Mouse (Mus musculus) olfactory bulb, adult 2 months (tissue): ENCODE results near the gene H2-DMb1. TPM values are rescaled to one million over a fixed set of nuclear protein-coding genes. Genes with fewer than 3 reads are reported as not detected.

Experiments
- H3K27ac ChIP-seq: fragments of 200-500 bp; 2 replicates; pipeline ENCODE4 v1.5.1; 2012; ENCODE audit warnings: low read depth, low read length; ENCODE audit not compliant: insufficient read depth
- H3K4me1 ChIP-seq: fragments of 200-500 bp; 2 replicates; pipeline ENCODE4 v1.6.1; 2012; ENCODE audit warnings: low read length; ENCODE audit not compliant: control insufficient read depth, insufficient read depth
- H3K4me3 ChIP-seq: fragments of 200-500 bp; 2 replicates; pipeline ENCODE4 v1.5.1; 2012; ENCODE audit warnings: mild to moderate bottlenecking, low read depth, low read length, moderate library complexity; ENCODE audit not compliant: insufficient read depth
- CTCF ChIP-seq: fragments of 200-500 bp; IDR thresholded peaks from 2 replicates; pipeline ENCODE4 v1.5.1; 2012; ENCODE audit warnings: low read depth, mild to moderate bottlenecking, low read length, moderate library complexity; ENCODE audit not compliant: insufficient read depth
- POLR2A ChIP-seq: fragments of 200-500 bp; IDR thresholded peaks from 2 replicates; pipeline ENCODE4 v1.6.1; 2012; ENCODE audit warnings: mild to moderate bottlenecking, low read depth, low read length, moderate library complexity; ENCODE audit not compliant: insufficient read depth
- WGBS: fragments of 180-500 bp; shearing (Covaris S2); methylation state at CpG from one replicate; pipeline ENCODE4 v1.1.7; 2018; 5-methylcytosine and 5-hydroxymethylcytosine counted together
- polyA plus RNA-seq: library from polyadenylated mRNA; stranded (reverse); fragments of >200 nt; gene quantifications from 2 replicates; pipeline ENCODE4 v1.2.4, GENCODE M21; 2012; ENCODE audit warnings: low replicate concordance; ENCODE audit not compliant: missing spikeins, insufficient read depth, insufficient read length

Gene H2-DMb1
- polyA plus RNA-seq, 1 experiment, result not detected

GRCm38 (mm10) chr17:34193468-34193867, 40.6 kb downstream of the H2-DMb1 start:
- H3K4me1 ChIP-seq, result peaks cover 17% of the 10 kb centered on the region
- 65% methylated on average over 8 of the region's 8 CpGs for WGBS
- H3K27ac ChIP-seq, result no peak overlapping the region
- no peak overlapping the region for H3K4me3 ChIP-seq
- no peak for TF ChIP-seq POLR2A
- no peak for TF ChIP-seq CTCF

GRCm38 (mm10) chr17:34194723-34195122, 41.9 kb downstream of the H2-DMb1 start:
- no peak overlapping the region for H3K27ac ChIP-seq
- peaks cover 15% of the 10 kb centered on the region for H3K4me1 ChIP-seq
- 84% methylated on average over 4 of the region's 4 CpGs for WGBS
- no peak overlapping the region for H3K4me3 ChIP-seq
- TF ChIP-seq POLR2A (no peak), CTCF (no peak)

- WGBS, result 62% methylated on average over 12 of the region's 12 CpGs
- H3K27ac ChIP-seq, result no peak overlapping the region
- H3K4me1 ChIP-seq, result peaks cover 15% of the 10 kb centered on the region
- no peak overlapping the region for H3K4me3 ChIP-seq
- TF ChIP-seq CTCF, result no peak
- no peak for TF ChIP-seq POLR2A
Measured at GRCm38 (mm10) chr17:34196491-34196890, 43.6 kb downstream of the H2-DMb1 start.

- WGBS, result 8% methylated on average over 41 of the region's 41 CpGs
- Histone ChIP-seq H3K4me1 (peaks cover 15% of the 10 kb centered on the region), H3K4me3 (peak within 1 kb of the TSS; percentile 49), H3K27ac (no peak within 1 kb of the TSS)
- no peak for TF ChIP-seq POLR2A
- no peak for TF ChIP-seq CTCF
Measured at GRCm38 (mm10) chr17:34196941-34197894, 44.3 kb downstream of the H2-DMb1 start, which contains the start of gene Psmb8. Psmb8 (plus strand) TSS chr17:34197721.

- WGBS, result 2% methylated on average over 32 of the region's 32 CpGs
- peaks cover 15% of the 10 kb centered on the region for H3K4me1 ChIP-seq
- H3K27ac ChIP-seq, result no peak overlapping the region
- no peak for TF ChIP-seq POLR2A
- peak overlapping the region; percentile 49 for H3K4me3 ChIP-seq
Measured at GRCm38 (mm10) chr17:34197904-34198520, 45.1 kb downstream of the H2-DMb1 start.

- 14% methylated on average over 11 of the region's 11 CpGs for WGBS
- no peak overlapping the region for H3K27ac ChIP-seq
- peaks cover 15% of the 10 kb centered on the region for H3K4me1 ChIP-seq
- TF ChIP-seq CTCF (no peak), POLR2A (no peak)
- H3K4me3 ChIP-seq, result peak overlapping the region; percentile 49
Measured at GRCm38 (mm10) chr17:34198521-34198912, 45.6 kb downstream of the H2-DMb1 start.

- H3K4me3 ChIP-seq, result no peak overlapping the region; the same call in 1 of the 2 replicates
- no peak overlapping the region for H3K27ac ChIP-seq
- H3K4me1 ChIP-seq, result peaks cover 20% of the 10 kb centered on the region
- WGBS, result 78% methylated on average over 12 of the region's 12 CpGs
- TF ChIP-seq POLR2A (no peak), CTCF (no peak)
Measured at GRCm38 (mm10) chr17:34199050-34199619, 46.3 kb downstream of the H2-DMb1 start.

GRCm38 (mm10) chr17:34200047-34200446, 47.2 kb downstream of the H2-DMb1 start:
- WGBS, result 84% methylated on average over 10 of the region's 10 CpGs
- Histone ChIP-seq H3K4me3 (no peak overlapping the region), H3K4me1 (peaks cover 21% of the 10 kb centered on the region), H3K27ac (no peak overlapping the region)
- TF ChIP-seq CTCF (no peak), POLR2A (no peak)

GRCm38 (mm10) chr17:34200772-34201505, 48.1 kb downstream of the H2-DMb1 start:
- no peak for TF ChIP-seq CTCF
- TF ChIP-seq POLR2A, result no peak
- no peak overlapping the region for H3K4me3 ChIP-seq
- no peak overlapping the region for H3K27ac ChIP-seq
- peaks cover 28% of the 10 kb centered on the region for H3K4me1 ChIP-seq
- 93% methylated on average over 16 of the region's 16 CpGs for WGBS
